Mouse (Mus musculus) small intestine, adult 2 months (tissue): ENCODE measurements around the gene Ptprn2.

Experiments used
- CTCF ChIP-seq: fragments of 200-500 bp; IDR thresholded peaks from 2 replicates; pipeline ENCODE4 v1.5.1; 2012; ENCODE audit warnings: low read depth, mild to moderate bottlenecking, control low read depth, inconsistent platforms, low read length, moderate library complexity, mixed read lengths; ENCODE audit not compliant: insufficient replicate concordance, insufficient read length; ENCODE audit errors: extremely low read depth
- POLR2A ChIP-seq: fragments of 200-500 bp; IDR thresholded peaks from 2 replicates; pipeline ENCODE4 v1.6.1; 2012; ENCODE audit warnings: low read depth, mild to moderate bottlenecking, control low read depth, inconsistent platforms, low read length, moderate library complexity

- TF ChIP-seq POLR2A (no peak), CTCF (no peak)
Observed at GRCm38 (mm10) chr12:116746401-116746800, 260.9 kb downstream of the Ptprn2 start.
